Mouse (Mus musculus): Measurements from ENCODE around the gene Ptpro. TPM values are rescaled to one million over a fixed set of nuclear protein-coding genes. Genes with fewer than 3 reads are reported as not detected.

The Ptpro gene
- polyA plus RNA-seq, 1 experiment from 2014 or later: 0.87 TPM

GRCm38 (mm10) chr6:137268592-137268991 lies 16.5 kb downstream of the Ptpro start:
- no peak for ATAC-seq
- TF ChIP-seq CTCF (IDR thresholded peaks at IDR 0.05; ENCODE audit: low read depth): no peak
- H3K27ac ChIP-seq (ENCODE audit: low read depth, low read length): no peak overlapping the region
- no peak overlapping the region for H3K9ac ChIP-seq (ENCODE audit: low read depth, low read length)
- H3K9me3 ChIP-seq (ENCODE audit: control insufficient read depth): no peaks in the 10 kb centered on the region
- WGBS: 81% methylated on average over 10 of the region's 10 CpGs
- H3K27me3 ChIP-seq (replicated peaks; ENCODE audit: control insufficient read depth, insufficient read depth, low read length): no peaks in the 10 kb centered on the region
- H3K4me3 ChIP-seq (ENCODE audit: low read depth, low read length): no peak overlapping the region
- H3K36me3 ChIP-seq (ENCODE audit: control insufficient read depth, insufficient read depth): no peaks in the 10 kb centered on the region
- H3K4me2 ChIP-seq (replicated peaks; ENCODE audit: low read depth): no peak overlapping the region
- H3K4me1 ChIP-seq (replicated peaks; ENCODE audit: control insufficient read depth, insufficient read depth, low read length): no peaks in the 10 kb centered on the region

GRCm38 (mm10) chr6:137272513-137272912 lies 20.4 kb downstream of the Ptpro start:
- 93% methylated on average over 8 of the region's 8 CpGs for WGBS
- H3K36me3 ChIP-seq (ENCODE audit: control insufficient read depth, insufficient read depth): no peaks in the 10 kb centered on the region
- no peak overlapping the region for H3K4me3 ChIP-seq (ENCODE audit: low read depth, low read length)
- no peaks in the 10 kb centered on the region for H3K27me3 ChIP-seq (replicated peaks; ENCODE audit: control insufficient read depth, insufficient read depth, low read length)
- H3K4me2 ChIP-seq (replicated peaks; ENCODE audit: low read depth): no peak overlapping the region
- H3K4me1 ChIP-seq (replicated peaks; ENCODE audit: control insufficient read depth, insufficient read depth, low read length): no peaks in the 10 kb centered on the region
- no peak for ATAC-seq
- TF ChIP-seq CTCF (IDR thresholded peaks at IDR 0.05; ENCODE audit: low read depth): no peak
- H3K9me3 ChIP-seq (ENCODE audit: control insufficient read depth): no peaks in the 10 kb centered on the region
- no peak overlapping the region for H3K9ac ChIP-seq (ENCODE audit: low read depth, low read length)
- no peak overlapping the region for H3K27ac ChIP-seq (ENCODE audit: low read depth, low read length)

- Histone ChIP-seq H3K36me3 (ENCODE audit: control insufficient read depth, insufficient read depth) (no peaks in the 10 kb centered on the region), H3K4me3 (ENCODE audit: low read depth, low read length) (no peak overlapping the region), H3K27me3 (replicated peaks; ENCODE audit: control insufficient read depth, insufficient read depth, low read length) (no peaks in the 10 kb centered on the region), H3K4me2 (replicated peaks; ENCODE audit: low read depth) (no peak overlapping the region), H3K9me3 (ENCODE audit: control insufficient read depth) (no peaks in the 10 kb centered on the region), H3K4me1 (replicated peaks; ENCODE audit: control insufficient read depth, insufficient read depth, low read length) (no peaks in the 10 kb centered on the region), H3K9ac (ENCODE audit: low read depth, low read length) (no peak overlapping the region), H3K27ac (ENCODE audit: low read depth, low read length) (no peak overlapping the region)
- WGBS: 69% methylated on average over 12 of the region's 12 CpGs
- TF ChIP-seq CTCF (IDR thresholded peaks at IDR 0.05; ENCODE audit: low read depth): no peak
- no peak for ATAC-seq
These were observed 25.5 kb downstream of the Ptpro start for GRCm38 (mm10) chr6:137277587-137277994.

- ATAC-seq: no peak
These were observed 27.5 kb downstream of the Ptpro start for GRCm38 (mm10) chr6:137279576-137279975.

GRCm38 (mm10) chr6:137281541-137282049 lies 29.5 kb downstream of the Ptpro start:
- H3K4me2 ChIP-seq (replicated peaks; ENCODE audit: low read depth): no peak overlapping the region

More at GRCm38 (mm10) chr6:137279576-137279975, 27.5 kb downstream of the Ptpro start:
- WGBS: 81% methylated on average over 7 of the region's 7 CpGs
- no peak overlapping the region for H3K4me3 ChIP-seq (ENCODE audit: low read depth, low read length)
- no peaks in the 10 kb centered on the region for H3K9me3 ChIP-seq (ENCODE audit: control insufficient read depth)
- H3K27me3 ChIP-seq (replicated peaks; ENCODE audit: control insufficient read depth, insufficient read depth, low read length): no peaks in the 10 kb centered on the region
- no peak overlapping the region for H3K9ac ChIP-seq (ENCODE audit: low read depth, low read length)
- no peak for TF ChIP-seq CTCF (IDR thresholded peaks at IDR 0.05; ENCODE audit: low read depth)
- no peaks in the 10 kb centered on the region for H3K4me1 ChIP-seq (replicated peaks; ENCODE audit: control insufficient read depth, insufficient read depth, low read length)
- no peak overlapping the region for H3K4me2 ChIP-seq (replicated peaks; ENCODE audit: low read depth)
- no peak overlapping the region for H3K27ac ChIP-seq (ENCODE audit: low read depth, low read length)
- H3K36me3 ChIP-seq (ENCODE audit: control insufficient read depth, insufficient read depth): no peaks in the 10 kb centered on the region

GRCm38 (mm10) chr6:137282050-137282449 lies 29.9 kb downstream of the Ptpro start:
- TF ChIP-seq CTCF (IDR thresholded peaks at IDR 0.05; ENCODE audit: low read depth): no peak
- no peak overlapping the region for H3K27ac ChIP-seq (ENCODE audit: low read depth, low read length)
- H3K4me1 ChIP-seq (replicated peaks; ENCODE audit: control insufficient read depth, insufficient read depth, low read length): no peaks in the 10 kb centered on the region
- H3K4me2 ChIP-seq (replicated peaks; ENCODE audit: low read depth): no peak overlapping the region
- H3K9me3 ChIP-seq (ENCODE audit: control insufficient read depth): no peaks in the 10 kb centered on the region
- H3K27me3 ChIP-seq (replicated peaks; ENCODE audit: control insufficient read depth, insufficient read depth, low read length): no peaks in the 10 kb centered on the region
- no peak overlapping the region for H3K9ac ChIP-seq (ENCODE audit: low read depth, low read length)
- H3K36me3 ChIP-seq (ENCODE audit: control insufficient read depth, insufficient read depth): no peaks in the 10 kb centered on the region
- ATAC-seq: no peak
- WGBS: 68% methylated on average over 7 of the region's 7 CpGs
- no peak overlapping the region for H3K4me3 ChIP-seq (ENCODE audit: low read depth, low read length)

More at GRCm38 (mm10) chr6:137281541-137282049, 29.5 kb downstream of the Ptpro start:
- no peaks in the 10 kb centered on the region for H3K4me1 ChIP-seq (replicated peaks; ENCODE audit: control insufficient read depth, insufficient read depth, low read length)
- no peaks in the 10 kb centered on the region for H3K27me3 ChIP-seq (replicated peaks; ENCODE audit: control insufficient read depth, insufficient read depth, low read length)
- H3K9me3 ChIP-seq (ENCODE audit: control insufficient read depth): no peaks in the 10 kb centered on the region
- H3K36me3 ChIP-seq (ENCODE audit: control insufficient read depth, insufficient read depth): no peaks in the 10 kb centered on the region
- no peak overlapping the region for H3K4me3 ChIP-seq (ENCODE audit: low read depth, low read length)
- 76% methylated on average over 6 of the region's 6 CpGs for WGBS
- no peak overlapping the region for H3K27ac ChIP-seq (ENCODE audit: low read depth, low read length)
- TF ChIP-seq CTCF (IDR thresholded peaks at IDR 0.05; ENCODE audit: low read depth): no peak
- no peak for ATAC-seq
- H3K9ac ChIP-seq (ENCODE audit: low read depth, low read length): no peak overlapping the region

GRCm38 (mm10) chr6:137286376-137286775 lies 34.3 kb downstream of the Ptpro start:
- Histone ChIP-seq H3K36me3 (ENCODE audit: control insufficient read depth, insufficient read depth) (no peaks in the 10 kb centered on the region), H3K4me3 (ENCODE audit: low read depth, low read length) (no peak overlapping the region), H3K27me3 (replicated peaks; ENCODE audit: control insufficient read depth, insufficient read depth, low read length) (no peaks in the 10 kb centered on the region), H3K27ac (ENCODE audit: low read depth, low read length) (no peak overlapping the region), H3K4me2 (replicated peaks; ENCODE audit: low read depth) (no peak overlapping the region), H3K4me1 (replicated peaks; ENCODE audit: control insufficient read depth, insufficient read depth, low read length) (no peaks in the 10 kb centered on the region), H3K9ac (ENCODE audit: low read depth, low read length) (no peak overlapping the region), H3K9me3 (ENCODE audit: control insufficient read depth) (no peaks in the 10 kb centered on the region)
- 86% methylated on average over 6 of the region's 6 CpGs for WGBS
- no peak for ATAC-seq
- no peak for TF ChIP-seq CTCF (IDR thresholded peaks at IDR 0.05; ENCODE audit: low read depth)

All from intestine, postnatal 0 days (tissue).